Mouse (Mus musculus): ENCODE measurements around the gene Nmnat2.

The Nmnat2 gene

DNA sequence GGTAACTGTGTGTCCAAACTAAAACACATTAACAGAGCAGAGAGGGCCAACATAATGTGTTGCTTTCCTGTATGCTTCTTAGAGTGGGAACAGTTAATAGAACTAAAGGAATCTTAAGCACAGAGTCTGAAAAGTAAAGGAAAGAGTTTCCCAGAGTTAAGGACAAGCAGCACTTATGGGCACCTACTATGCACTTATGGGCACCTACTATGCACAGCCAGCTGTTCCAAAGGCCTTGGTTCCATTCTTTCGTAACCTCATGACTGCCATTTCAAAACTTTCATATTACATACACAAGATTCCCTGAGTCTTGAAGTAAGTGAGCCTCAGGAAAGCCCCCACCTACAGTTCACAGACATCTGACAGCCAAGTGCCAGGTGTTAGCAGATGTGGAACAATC, 64.3 kb downstream of the Nmnat2 start:
- no peak for DNase-seq (ENCODE audit: low spot score in 2 of 2)

DNA sequence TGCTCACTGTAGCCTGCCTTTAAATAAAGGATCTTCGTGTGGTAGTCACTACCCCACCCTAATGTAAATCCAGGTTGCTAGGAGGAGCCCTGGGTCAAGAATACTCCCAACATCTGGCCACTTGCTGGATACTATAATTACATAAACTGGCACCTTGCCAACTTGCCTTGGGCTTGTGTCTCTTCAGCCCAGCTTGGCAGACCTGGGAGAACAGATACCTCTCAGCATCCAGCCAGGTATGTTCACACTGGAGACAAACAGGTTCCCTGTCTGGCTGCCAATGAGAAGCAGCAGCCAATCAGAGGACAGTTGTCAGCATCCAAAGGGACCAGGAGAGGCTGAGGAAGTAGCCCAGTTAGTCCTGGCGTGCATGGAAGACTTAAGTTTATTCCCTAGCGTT, 64.8 kb downstream of the Nmnat2 start:
- DNase-seq (ENCODE audit: low spot score in 2 of 2), result no peak

DNA sequence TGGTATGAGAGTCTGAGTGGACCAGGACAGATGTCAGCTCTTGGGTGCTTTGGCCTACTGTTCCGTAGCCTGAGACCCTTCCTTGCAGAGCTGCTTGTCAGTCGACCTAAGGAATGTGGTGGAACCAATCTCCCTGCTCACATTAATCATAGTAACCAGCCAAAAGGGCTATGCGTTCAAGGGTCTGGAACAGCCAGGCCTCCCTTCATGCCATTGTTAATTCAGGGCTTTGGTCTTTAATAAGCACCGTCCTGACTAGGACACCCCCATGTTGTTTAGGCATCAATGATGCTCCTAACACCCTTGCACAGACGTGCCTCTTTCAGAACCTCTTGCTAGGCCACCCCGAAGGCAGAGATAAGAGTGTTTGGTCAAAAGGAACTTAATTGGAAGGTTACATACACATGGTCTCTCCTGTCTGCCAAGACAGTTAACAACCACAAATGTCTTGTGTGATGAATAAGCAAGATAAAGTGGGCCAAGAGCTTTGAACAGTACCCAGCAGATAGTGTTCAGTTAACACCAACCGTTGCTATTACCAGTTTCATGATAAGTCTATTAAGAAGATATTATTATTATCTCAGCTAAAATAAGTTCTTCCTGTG, 66.3 kb downstream of the Nmnat2 start:
- DNase-seq (ENCODE audit: low spot score in 2 of 2), result no peak

DNA sequence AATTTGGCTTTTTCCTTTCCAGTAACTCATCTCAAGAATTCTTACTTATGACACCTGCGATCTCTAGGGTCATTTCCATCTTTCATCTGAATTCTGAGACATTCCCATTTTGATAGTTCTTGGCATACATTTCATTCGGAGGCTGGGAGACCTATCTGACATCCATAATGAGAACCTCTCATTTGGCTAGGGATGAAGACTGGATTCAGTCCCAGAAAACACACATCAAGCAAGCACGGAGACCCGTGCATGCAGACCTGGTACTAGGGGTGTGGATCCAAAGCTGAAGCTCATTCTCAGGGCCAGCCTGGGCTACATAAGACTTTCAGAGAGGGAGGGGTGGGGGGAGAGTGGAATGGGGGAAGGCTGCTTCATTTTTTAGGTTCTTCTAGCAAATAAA, 68.2 kb downstream of the Nmnat2 start:
- DNase-seq (ENCODE audit: low spot score in 2 of 2), result no peak

DNA sequence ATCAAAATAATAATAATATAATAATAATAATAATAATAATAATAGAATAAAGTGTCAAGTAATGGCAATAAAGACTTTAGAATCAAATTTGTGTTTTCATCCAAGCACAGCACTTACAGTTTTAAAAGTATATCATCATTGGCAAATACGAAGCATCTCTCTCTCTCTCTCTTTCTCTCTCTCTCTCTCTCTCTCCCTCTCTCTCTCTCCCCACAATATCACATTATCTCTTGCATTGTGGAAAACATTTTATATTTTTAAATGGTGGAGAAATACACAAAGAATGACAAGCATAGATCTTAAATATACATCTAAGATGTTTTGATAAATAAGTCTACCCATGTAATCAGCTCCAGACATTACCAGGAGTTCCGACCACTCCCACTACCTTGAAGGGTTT, 69.1 kb downstream of the Nmnat2 start:
- DNase-seq (ENCODE audit: low spot score in 2 of 2), result no peak

DNA sequence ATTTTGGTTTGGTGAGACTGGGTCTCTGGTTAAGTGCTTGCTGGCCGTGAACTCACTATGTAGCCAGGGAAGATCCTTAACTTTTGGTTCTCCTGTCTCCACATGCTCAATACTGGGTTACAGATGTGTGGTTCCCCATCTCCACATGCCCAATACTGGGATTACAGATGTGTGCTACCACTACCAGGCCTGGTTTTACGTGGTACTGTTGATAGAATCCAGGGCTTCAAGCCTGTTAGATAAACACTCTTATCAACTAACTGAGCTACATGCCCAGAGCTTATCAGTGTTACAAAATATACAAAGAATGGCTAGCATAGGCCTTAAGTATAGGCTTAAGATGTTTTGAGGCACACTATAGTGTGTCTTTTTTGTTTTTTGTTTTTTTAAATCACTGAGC, 69.7 kb downstream of the Nmnat2 start:
- DNase-seq (ENCODE audit: low spot score in 2 of 2), result no peak

DNA sequence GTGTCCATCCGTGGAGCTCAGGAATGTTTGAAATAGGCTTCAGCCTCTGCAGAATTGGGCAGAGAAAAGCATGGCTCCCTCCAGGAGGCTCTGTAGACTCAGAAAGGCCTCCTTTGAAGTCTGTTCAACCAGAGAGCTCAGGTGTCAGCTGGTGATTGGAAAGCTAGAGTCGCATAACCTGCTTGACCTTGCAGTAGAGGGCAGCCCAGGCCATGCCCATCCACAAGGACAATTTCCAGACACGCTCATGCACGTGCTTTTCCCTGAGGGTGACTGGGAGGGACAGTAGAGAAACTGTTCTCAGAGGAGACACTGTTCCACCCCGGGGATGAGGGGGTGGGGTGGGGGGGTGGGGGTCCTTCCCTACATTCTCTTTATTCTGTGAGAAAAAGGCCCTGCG, 76.6 kb downstream of the Nmnat2 start:
- no peak for DNase-seq (ENCODE audit: low spot score in 2 of 2)

DNA sequence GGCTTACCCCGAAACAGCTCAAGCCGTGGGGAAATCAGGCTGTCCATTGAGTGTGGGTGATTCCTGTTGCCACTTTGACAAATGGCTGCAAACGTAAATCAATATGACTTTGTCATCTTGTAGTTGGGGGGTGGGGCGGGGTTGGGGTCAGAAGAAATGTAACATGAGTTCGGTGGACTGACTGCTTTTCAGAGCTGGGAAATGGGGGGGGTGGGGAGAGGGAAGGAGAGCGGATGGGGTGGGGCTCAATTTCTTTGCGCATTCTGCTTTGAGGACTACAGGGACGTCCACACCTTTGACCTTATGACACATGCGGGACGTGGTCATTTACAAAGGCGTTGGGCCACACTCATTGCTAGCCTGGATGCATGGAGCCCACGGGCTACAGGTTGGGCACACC, 77.2 kb downstream of the Nmnat2 start:
- DNase-seq (ENCODE audit: low spot score in 2 of 2), result no peak

DNA sequence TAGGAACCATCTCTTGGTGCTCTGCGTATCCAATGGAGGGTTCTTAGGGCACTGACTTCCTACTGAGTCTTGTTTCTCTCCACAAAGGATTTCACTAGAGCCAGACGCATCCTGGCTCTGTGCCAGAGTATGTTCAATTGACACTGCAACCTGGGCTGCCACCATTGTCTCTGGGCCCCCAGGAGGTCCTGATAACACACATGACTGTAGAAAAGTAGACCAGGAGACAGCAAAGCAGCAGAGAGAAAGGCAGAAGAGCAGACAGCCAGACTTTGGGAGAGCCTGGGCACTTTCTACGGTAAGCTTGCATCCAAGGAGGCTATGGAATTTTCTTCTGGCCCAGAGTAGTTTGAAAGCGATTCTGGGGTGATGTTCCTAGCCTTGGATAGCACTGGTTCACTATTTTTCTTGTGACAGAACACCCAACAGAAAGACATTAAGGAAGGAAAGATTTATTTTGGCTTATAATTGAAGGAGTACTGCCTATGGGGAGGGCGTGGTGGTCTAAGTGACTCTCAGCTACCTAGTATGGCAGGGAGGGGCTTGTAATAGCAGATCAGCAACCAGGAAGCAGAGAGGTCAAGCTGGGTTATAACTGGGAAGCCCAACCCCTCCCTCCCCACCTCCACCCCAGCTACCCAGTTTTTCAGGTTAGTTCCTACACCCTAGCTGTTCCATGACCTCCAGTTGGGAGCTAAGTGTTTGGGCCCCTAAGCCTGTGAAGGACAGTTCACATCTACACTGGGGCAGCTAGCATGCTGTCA, 78.5 kb downstream of the Nmnat2 start:
- DNase-seq (ENCODE audit: low spot score in 2 of 2), result no peak

DNA sequence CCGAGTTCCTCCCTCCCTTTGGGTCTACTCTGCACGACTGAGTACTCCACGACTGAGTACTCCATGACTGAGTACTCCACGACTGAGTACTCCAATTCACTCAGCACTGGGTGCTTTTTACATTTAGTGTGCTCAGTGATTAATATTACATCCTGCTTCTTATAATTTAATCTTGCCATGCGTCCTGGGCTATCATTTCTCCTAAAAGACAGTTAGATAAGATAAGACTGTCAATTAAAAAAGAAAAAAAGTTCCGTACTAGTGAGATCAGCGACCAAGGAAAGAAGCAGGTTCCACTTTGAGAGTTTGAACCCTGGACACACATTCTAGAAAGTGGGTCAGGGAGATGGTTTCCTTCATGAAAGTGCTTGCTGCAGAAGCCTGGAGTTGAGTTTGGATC, 79.3 kb downstream of the Nmnat2 start:
- no peak for DNase-seq (ENCODE audit: low spot score in 2 of 2)

DNA sequence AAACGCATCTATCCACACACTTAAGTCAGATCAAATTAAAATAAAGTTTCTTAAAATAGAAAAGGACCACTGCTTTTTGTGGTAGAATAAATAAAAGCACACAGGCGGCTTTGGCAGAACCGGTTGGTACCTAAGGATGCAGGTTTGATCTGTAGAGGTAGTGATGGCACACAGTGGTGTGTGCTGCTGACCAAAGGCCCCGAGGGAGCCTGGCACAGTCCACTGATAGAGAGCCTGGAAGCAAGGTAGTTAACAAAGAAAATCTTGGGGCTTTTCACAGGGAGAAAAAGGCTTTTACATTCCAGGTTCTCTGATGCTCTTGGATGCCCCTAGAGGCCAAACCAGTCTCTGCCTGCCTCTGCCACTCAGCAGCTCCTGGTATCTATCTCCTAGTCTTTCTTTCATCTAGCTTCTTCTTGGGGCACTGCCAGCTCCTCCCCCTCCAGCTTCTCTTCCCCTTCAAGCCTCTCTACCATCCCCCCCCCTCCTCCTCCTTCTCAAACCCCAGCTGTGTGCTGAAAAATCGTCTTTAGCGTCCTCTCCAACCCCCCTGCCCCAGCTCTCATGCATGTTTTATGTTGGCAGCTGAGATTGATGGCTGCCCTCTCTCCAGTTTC, 80.6 kb downstream of the Nmnat2 start:
- DNase-seq (ENCODE audit: low spot score in 2 of 2), result peak in 1 of 2 experiments; percentile 72

DNA sequence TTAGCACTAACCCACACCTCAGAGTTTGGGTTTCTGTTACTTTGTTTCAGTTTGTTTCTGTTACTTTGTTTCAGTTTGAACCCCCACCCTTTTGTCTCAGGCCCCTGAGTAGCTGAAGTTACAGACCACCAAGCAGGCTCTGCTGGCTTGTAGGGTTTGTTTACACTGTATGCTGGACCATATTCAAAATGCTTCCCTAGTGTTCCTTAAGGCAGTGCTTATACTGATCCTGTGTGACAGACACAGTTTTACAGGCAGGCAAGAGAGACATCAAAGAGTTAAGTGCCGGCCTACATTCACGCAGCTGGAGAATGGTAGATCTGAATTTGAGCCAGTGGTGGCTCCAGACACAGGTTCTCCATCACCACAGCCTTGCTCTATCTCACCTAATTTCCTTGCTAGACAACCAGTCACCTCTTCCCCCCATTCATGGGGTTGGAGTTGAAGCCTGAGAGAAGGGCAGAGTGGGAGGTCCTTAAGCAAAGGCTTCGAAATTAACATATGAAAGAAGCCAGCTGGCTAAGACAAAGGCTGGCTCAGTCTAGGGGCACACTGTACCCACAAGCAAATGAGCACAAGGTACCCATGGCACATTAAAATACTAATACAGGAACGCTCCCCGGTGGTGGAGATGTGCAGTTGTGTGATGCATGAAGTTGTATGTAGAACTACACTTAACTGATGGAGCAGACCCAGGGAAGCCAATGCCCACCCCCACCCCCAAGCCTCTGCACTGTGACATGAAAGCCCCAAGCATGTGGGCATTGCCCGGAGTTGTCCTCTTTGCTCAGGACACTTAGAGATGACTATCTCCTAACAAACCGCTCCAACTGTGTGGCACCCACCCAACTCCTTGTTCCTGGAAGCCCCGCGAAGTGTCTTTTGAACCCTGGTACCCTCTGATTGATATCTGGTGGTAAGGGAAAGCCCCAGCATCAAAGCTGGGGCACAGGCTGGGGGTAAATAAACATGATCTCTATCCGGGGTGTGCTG, 82.9 kb downstream of the Nmnat2 start:
- no peak for DNase-seq (ENCODE audit: low spot score in 2 of 2)

DNA sequence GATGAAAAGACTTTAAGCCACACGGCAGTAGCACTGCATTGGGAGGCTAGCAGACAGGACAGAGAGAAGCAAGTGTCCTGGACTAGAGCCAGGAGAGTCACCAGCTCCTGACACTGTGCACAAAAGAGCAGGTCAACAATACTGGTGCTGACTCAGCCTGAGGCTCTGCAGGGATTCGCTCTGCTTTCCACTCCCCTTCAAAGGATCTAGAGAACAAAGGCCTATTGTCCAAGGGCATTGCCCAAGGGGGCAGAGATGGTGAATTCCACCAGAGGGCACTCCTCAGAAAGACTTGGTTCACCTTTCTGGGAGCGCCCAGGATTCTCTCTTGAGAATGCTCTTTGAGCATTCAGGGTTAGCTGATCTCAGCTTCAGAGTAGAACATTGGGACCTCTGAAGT, 85.3 kb downstream of the Nmnat2 start:
- DNase-seq (ENCODE audit: low spot score in 2 of 2), result no peak

DNA sequence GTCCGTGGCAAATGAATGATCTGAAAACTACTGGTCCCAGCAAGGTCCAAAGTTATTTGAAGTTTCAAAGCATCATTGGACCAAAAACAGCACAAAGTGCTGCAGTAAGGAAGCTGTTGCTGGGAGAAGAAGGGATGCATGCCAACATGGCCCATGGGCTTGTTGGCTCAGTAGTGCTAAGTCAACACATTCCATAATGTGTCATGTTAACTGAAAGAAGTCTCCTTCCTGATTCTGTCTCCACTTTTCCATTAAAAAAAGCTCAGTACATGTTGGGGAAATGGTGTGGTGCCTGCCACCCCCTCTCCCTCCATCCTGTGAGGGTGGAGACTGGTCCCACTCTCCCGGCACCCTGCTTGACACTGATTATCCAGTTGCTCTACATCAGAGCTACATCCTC, 86.3 kb downstream of the Nmnat2 start:
- no peak for DNase-seq (ENCODE audit: low spot score in 2 of 2)

DNA sequence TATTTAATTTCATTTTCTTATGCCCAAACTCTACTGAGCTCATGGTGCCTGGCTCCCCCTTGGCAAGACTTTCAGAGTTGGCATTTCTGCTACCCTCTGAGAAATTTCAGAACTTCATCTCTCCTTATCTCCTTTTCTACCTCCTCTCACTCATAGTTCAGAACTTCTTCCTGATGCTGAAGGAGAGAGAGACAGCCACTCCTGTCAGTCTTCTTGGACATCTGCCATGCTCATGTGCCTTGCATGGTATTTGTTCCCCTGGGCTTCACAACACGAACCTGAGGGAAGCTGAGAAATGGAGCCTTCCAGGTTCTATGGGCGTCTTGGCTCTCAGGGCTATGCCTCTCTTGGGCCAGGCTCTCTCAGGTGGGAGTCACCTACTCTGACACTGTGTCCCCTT, 87.5 kb downstream of the Nmnat2 start:
- DNase-seq (ENCODE audit: low spot score in 2 of 2), result no peak

DNA sequence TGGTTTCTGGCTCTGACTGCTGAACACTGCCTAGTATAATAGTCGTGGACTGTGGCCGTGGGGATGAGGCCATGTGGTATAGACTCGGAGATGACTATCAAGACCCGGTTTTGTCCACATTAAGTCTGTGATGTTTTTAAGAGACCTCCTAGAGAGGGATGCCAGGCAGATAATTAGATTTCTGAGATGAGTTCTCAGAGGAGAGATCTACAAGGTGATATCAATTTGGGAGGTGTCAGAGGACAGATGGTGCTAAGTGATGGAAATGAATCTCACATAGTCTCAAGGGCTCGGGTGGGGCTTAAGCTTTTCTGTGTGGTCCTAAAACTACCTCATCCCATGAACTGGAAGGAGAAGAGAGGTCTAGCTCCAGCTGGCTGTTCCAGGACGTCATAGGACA, 88.5 kb downstream of the Nmnat2 start:
- DNase-seq (ENCODE audit: low spot score in 2 of 2), result no peak

DNA sequence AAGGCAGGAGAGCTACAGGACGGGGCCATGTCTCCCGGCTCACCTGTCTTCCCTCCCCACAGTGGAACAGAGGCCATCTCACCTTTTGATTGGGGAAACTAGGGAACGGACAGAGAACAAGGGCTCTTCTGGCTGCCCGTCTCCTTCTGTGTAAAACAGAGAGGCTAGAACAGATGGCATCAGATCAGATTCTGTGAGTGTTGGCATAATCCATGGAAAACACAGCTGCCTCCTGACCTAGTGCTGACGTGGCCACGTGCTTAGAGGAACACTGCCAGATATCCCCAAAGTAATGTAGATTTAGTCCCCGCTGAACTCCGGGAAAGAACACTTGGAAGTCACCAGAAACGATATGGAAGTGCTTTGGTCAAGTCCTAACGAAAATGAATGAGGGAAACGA, 90.6 kb downstream of the Nmnat2 start:
- DNase-seq (ENCODE audit: low spot score in 2 of 2), result no peak

DNA sequence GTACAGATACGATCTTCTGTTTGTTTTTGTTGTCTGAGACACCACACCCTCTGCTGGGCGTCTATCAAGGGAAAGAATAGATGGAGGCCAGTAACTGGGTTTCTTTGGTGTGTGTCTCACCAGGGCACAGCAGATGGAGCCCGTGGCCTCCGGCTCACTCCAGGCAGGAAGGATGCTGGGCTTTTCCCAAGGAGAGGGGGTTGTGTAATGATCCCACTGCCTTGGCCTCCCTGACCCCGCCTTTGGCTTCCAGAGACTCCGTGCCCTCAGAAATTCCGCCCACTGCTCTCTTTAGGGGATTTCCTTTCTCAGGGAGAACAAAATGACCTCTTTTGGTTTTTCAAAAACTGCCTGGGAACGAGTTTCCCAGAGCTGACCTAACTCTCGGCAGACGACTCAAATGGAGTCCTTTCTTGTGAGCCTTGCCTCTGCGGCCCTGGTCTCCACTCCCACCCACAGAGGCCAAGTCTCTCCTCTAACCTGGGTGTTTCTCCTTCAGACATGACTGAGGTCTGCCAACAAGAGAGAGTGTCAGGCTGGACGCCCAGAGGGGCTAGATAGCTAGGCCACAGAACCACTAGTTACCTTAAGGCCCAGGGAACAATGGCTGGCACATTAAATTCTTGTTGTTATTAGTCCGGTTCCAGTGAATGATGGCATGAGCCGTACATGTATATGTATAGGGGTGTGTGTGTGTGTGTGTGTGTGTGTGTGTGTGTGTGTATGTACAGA, 93.5 kb downstream of the Nmnat2 start:
- no peak for DNase-seq (ENCODE audit: low spot score in 2 of 2)

DNA sequence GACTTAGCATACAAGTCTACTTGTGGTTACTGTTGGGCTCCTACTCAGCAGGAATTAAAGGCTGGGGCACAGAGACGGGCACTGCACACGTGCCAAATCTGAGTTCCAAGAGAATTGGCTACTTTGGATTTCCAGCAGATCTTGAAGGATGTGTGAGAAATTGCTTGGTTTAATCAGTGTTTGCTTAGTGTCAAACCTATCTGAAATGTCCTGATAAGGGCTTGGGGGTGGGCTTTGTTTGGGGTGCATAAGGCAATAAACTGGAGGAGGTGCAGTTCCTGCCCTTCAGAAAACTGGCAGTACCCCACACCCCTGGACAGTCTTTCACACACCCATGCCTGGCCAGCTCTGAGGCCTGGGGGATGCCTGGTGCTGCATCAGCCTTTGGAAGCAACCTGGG, 94.7 kb downstream of the Nmnat2 start:
- no peak for DNase-seq (ENCODE audit: low spot score in 2 of 2)

DNA sequence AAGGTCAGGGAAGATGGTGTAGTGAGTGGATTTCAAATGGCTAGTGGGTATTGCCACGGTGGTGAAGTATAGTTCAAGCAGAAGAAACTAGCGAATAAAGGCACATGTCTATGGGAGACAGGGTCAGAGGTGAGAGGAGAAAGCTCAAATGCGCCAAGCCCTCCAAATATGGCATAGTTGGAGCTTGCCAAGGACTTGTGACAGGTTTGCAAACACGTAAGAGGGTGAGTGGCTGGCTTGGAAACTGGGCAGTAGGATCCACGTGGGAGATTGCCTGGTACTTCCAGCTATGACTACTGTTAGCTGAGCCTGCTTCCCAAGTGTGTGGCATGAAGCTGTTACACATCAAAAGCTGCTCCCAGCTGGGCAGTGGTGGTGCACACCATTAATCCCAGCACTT, 96.7 kb downstream of the Nmnat2 start:
- no peak for DNase-seq (ENCODE audit: low spot score in 2 of 2)

DNA sequence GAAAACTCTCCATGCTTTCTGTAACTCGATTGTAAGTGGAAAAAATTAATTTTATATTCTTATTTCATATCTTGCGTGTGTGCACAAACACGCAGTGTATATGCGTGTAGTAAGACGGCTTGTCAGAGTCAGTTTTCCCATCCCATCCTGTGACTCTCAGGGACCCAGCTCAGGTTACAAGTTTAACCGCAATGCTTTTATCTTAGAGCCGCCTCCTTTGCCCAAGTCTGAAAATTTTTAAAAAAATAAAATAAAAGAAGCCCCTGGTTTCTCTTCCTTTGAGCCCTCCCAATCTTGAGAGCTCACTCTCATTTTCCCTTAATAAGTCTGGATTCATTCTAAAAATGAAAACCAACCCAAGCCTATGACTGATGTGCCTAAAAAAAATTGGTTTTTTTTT, 98.8 kb downstream of the Nmnat2 start:
- no peak for DNase-seq (ENCODE audit: low spot score in 2 of 2)

Data from cerebellum, postnatal 4 days (tissue).